Mouse (Mus musculus) brain, embryonic 14.5 days (tissue): ENCODE measurements around the gene Sarm1.

Experiments used
- CTCF ChIP-seq: fragments of 200-500 bp; IDR thresholded peaks from 2 replicates; pipeline ENCODE4 v1.5.1; 2012; ENCODE audit warnings: inconsistent platforms, mild to moderate bottlenecking, moderate library complexity, borderline replicate concordance; ENCODE audit not compliant: insufficient read depth, insufficient read length; ENCODE audit errors: extremely low read depth
- POLR2A ChIP-seq: fragments of 200-500 bp; IDR thresholded peaks from 2 replicates; pipeline ENCODE4 v1.6.1; 2012; ENCODE audit warnings: mild to moderate bottlenecking, inconsistent platforms, borderline replicate concordance; ENCODE audit not compliant: poor library complexity, insufficient read depth, insufficient read length, severe bottlenecking; ENCODE audit errors: extremely low read depth

GRCm38 (mm10) chr11:78424352-78424751 lies 73.2 kb downstream of the Sarm1 start:
- TF ChIP-seq CTCF (no peak), POLR2A (no peak)
